Mouse (Mus musculus) ES-E14 (cell line): ENCODE data around the gene Plxna2.

Source experiments
- HCFC1 ChIP-seq: IDR thresholded peaks from 2 replicates; pipeline ENCODE4 v1.6.1; 2012; ENCODE audit warnings: low read length, inconsistent platforms, borderline replicate concordance; ENCODE audit not compliant: insufficient read depth
- ZC3H11A ChIP-seq: IDR thresholded peaks from 2 replicates; pipeline ENCODE4 v1.6.1; 2012; ENCODE audit warnings: low read depth, mild to moderate bottlenecking, inconsistent platforms, low read length, borderline replicate concordance

GRCm38 (mm10) chr1:194693063-194693462 lies 75.0 kb downstream of the Plxna2 start:
- TF ChIP-seq HCFC1 (no peak), ZC3H11A (no peak)
